Mouse (Mus musculus): ENCODE results near the gene Zdhhc9.
A peak's percentile ranks its signal among the peaks of the same experiment; 100 is the strongest.

Zdhhc9 gene

GRCm38 (mm10) chrX:48127502-48128218 lies 81.0 kb downstream of the Zdhhc9 start:
- DNase-seq (ENCODE audit: low read depth, low spot score), result no peak

DNA sequence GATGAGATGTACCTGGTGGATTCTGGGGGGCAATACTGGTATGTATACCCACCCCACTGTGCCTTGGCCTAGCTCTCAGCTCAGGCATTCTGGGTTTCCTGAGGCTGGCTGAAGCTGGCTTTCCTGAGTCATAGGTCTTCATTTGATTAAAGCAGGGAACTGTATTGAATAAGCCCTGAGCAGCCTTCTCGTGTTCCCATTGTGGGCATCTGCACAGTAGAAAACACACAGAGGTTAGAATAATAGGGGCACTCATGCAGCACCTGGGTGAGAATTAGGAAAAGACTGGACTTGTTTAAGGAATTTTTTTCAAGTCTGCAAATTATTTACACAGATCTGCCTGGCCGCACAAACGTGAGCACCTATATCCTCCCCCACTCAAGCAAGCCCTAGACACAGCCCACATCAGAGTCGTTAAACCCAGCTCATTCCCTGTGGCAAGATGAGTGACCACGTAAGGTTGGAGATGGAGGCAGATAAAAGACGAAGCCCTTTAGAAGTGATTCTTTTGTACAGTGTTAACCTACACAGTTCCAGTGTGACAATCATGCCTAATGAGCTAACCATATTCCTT lies 81.7 kb downstream of the Zdhhc9 start:
- DNase-seq (ENCODE audit: low read depth, low spot score), result no peak

- DNase-seq (ENCODE audit: low read depth, low spot score), result peak; percentile 18
Observed at GRCm38 (mm10) chrX:48124132-48125071, 84.3 kb downstream of the Zdhhc9 start.

Measured in WW6 (cell line).